Mouse (Mus musculus): ENCODE measurements around the gene Tbx18.
A peak's percentile ranks its signal among the peaks of the same experiment; 100 is the strongest.

The Tbx18 gene

DNA sequence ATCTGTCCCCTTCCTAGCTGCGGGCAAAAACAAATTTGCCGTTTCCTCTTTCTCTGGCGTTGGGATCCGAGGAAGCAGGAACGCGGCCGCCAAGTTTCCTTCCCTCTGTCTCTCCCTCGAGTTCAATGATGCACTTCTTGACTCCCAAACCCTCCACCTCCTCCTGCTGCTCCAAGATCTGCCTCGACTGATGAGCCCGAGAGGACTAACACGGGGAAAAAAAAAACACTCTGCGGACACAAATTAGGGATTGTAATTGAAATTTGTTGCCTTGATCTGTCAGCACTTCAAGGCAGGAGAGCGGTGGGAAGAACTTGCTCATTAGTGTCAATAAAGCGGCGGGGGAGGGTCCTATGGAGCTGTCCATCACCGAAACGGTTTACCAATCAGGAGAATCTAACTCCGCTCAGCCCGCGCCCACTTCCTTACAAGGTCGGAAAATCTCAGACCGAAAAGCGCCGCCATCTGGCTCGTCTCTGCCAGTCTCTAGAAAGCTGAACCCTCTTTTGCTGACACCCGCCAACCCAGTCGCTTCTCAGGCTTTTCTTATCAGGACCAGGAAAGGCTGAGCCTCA, at the start of gene Tbx18:
Tbx18 (minus strand) TSS at position 300 of the 575 bp plus-strand sequence.
- peak; percentile 95 for DNase-seq (ENCODE audit: low spot score)

DNA sequence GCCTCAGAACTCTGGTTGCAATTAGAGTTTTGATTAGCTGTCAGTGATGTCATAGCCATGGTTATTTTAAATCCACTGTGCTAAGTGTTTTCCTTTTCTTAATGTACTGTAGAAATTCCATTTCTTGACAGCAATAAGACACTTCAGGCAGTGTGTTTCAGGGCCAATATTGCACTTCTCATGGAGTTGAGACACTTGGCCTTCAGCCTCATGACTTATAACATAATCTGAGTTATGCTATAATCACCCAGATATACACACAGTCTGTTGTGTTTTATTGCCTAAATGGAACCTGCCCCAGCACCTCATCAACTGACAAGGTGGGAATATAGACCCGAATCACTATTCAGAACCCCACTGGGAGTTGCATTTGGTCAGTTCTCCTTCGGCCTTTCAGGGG, 42.9 kb upstream of the Tbx18 start:
- DNase-seq (ENCODE audit: low spot score), result no peak

DNA sequence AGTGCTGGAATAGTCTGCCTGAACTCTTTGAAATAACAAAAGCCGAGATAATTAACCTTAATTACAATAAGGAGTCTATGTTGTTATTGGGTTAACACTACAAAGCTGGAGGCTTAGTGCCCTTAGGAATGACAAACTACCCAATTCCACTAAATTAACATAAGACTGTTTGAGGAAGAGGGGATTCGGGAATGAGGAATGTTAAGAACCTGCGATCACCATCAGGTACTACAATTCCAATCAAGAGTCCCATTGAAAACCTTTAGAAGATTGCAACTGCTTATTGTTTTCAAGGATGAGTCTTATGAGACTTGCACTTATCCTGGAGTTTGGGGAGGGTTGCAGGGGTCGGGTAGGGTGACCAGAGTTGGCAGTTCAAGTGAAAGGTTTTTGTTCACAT, 24.6 kb upstream of the Tbx18 start:
- DNase-seq (ENCODE audit: low spot score), result no peak

DNA sequence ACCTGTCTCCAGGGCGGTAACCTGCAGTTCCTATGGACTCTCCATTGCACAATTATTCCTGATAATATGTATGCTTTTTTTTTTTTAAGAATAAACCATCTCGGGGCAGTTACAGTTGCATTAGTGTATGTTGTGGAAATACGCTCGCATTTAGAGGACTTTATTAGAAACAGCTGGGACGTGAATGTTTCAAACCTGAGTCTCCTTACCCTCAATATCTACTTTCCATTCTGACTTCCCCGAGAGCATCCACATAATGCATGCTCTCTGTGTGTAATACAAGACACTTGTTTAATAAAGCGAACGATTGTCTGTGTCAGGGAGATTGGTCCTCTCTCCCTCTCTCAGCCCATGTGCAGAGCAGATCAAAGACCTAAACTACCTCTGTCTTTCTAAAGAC, 10.5 kb upstream of the Tbx18 start:
- DNase-seq (ENCODE audit: low spot score), result no peak

DNA sequence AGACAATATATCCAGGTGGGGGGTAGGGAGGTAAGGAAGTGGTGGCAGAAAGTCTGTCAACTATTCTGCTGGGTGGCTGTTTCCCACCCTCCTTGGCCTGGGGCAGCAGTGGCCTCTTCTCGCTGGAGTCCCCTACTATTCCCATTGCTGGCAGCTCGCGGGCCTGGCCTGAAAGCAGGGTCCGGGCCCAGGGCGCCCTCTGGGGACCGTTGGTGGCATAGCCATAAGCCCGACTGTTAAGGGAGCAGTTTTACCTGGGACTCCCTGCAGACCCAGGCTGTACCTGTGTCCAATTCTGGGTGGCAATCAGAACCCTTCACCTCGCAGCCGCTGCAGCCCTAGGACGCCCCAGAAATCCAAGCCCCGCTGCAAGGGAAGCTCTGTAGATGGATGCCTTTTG, 9.6 kb upstream of the Tbx18 start:
- DNase-seq (ENCODE audit: low spot score), result peak; percentile 88

DNA sequence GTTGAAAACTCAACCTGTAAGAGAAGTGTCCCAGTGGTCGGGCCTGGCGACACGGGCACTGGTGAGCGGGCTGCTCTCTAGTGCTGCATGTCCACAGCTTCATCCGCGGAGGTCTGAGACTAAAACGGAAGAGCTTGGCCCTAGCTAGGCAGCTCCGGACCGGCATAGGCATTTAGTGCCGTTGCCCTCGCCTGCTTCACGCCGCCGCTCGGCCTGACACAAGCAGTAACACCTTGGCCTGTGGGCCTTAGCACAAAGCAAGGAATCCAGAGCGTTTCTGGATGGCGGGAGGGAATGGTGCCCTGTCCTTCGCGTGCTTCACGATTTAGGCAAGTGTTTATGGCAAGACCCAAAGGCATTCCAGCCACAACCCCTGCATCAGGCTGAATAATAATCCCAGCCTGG, 9.2 kb upstream of the Tbx18 start:
- DNase-seq (ENCODE audit: low spot score), result no peak

DNA sequence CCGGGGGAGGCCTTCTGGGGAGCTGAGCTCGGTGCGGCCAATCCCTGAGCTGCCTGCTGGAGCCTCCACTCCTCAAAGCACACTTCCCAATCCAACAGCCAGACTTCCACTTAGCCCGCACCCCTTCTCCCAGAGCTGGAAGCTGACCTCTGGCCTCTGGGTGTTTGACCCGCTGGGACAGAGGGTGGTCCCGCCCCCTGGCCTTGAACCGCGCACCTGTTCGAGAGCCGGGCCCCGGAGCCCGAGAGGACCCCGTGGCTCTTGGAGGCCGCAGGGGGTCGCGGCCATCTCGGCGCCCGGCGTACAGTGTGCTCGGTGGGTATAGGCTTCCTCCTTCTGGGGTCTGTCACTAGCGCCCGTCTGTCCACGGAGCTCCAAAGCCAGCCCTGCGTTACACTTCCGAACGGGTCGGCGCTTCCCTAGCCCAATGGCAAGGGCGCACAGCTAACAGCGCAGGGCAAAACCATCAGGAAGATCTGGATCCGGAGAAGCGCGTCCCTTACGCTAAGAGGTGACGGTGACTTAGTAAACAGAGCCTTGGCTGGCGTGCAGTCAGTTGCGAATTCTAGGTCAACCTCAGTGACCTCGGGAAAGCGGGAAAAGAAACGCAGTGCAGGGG, 8.6 kb upstream of the Tbx18 start:
- peak; percentile 42 for DNase-seq (ENCODE audit: low spot score)

DNA sequence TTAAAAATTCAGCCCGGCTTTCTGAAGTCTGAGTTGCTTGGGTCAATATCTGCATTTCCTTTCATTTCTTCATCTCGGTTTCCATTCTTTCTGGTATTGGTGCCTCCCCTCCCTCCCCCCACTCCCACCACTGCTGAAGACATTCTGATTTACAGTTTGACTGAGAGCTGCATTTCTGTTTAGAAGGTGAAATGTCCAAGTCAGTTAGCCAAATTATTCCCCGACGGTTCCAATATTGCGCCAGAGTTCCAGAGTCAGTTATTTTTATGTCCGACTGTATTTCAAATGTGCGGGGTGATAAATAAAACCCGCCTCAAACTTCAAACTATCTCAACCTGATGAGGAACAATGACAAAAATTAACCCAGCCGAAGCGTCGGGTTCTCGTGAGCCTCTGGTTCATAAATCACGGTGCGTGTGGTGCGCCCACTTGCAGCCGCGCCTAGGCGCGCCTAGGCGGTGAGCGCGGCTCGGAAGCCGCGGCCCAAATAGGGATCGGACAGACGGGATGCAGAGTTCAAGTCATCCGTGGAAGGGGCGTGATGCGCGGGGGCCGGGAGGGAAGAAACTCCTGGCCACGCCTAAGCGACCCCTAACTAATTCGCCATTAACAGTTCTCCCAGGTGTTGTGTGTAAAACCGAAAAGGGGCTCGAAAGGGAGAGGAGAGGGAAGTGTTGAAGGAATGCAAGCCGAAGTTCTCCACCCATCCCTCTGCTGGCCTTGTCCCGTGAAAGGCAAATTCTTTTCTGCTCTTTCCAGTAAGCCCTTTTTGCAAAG, 7.9 kb upstream of the Tbx18 start:
- peak; percentile 43 for DNase-seq (ENCODE audit: low spot score)

DNA sequence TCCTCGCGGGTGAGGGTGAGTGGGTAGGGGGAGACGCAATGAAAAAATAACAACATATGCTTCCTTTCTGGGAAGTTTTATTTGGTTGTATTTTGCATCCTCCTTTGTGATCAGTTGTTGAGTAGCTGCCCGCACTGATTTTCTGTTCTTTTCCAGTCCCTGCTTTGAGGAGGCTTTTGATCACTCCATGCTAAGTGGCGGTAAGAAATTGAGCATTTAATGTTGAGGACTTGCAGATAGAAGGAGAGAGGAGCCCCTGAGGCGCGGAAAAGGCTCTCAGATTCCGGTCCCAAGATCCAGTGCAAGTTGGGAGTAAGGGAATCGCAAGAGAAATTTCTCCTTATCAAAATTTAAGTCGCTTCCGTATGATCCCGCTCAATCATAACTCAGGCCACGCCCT, 7.1 kb upstream of the Tbx18 start:
- DNase-seq (ENCODE audit: low spot score), result peak; percentile 29

DNA sequence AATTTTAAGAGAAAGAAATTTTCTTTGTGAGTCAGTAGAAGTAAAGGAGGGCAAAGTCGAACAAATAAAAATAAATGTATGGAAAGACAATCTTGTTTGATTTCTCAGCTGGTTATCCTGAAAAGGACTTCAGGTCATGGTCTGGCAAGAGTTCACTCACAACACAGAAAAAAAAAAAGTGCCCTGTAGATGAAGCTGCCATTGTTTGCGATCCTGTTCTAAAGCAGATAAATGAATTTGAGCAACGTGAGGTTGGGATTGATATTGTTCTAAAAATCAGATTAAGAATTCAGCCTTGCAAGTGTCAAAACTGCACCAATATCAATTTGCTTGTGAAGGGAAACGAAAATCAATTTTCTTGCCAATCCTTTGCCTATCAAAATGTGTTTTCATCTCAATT, 6.2 kb upstream of the Tbx18 start:
- DNase-seq (ENCODE audit: low spot score), result no peak

DNA sequence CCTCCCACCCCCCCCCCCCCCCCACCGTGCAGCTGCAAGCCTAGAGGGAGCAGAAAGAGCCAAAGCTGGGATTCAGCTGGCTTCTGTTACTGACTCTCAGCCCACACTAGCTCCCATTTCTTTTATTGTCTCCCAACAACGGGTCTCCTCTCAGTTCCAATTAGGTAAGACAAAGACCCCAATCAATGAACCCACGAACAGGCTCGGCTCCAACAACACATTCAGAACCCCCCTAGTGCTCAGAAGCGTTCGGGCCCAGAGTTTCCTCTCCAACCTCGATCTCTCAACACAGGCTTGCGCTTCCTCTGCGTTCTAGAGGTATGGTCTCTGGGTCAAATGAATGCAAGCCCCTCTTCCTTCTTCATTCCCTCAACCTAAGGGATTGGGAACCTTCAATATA, 4.0 kb upstream of the Tbx18 start:
- DNase-seq (ENCODE audit: low spot score), result peak; percentile 19

DNA sequence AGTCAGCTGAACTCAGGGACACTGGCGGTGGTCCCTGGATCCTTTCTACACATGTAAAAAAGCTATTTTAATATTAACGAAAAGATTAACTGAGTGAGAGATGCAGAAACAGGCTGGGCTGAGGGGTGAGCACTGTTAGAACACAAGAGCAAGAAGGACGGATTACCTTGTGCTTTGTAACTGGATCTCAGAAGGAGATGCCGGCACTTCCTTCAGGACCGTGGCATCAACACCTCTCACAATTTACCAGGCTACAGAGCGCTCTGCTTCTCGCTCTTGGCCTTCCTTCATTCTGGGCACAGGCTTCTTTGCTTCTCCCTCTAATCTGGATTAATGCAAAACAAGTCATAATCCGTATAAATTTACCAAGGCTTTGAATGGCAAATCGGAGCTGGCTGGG, 3.6 kb upstream of the Tbx18 start:
- DNase-seq (ENCODE audit: low spot score), result peak; percentile 35

DNA sequence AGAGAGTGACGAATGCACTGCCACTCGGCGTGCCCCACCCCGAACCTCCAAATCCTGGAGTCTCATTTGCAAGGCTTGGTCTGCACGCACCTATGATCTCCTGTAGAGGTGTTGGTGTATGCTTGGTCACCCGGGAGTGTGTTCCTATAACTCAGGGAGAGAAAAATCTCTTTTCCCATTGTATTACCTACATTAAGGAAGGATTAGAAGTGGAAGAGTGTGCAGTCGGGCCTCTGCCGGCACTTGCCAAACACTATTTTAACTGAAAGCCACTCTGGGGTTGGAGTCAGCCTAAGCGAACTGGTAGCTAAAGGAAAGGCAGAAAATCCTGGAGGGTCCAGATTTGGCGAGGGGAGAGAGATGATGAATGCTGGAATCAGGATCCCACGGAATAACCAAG, 2.7 kb upstream of the Tbx18 start:
- DNase-seq (ENCODE audit: low spot score), result peak; percentile 9

DNA sequence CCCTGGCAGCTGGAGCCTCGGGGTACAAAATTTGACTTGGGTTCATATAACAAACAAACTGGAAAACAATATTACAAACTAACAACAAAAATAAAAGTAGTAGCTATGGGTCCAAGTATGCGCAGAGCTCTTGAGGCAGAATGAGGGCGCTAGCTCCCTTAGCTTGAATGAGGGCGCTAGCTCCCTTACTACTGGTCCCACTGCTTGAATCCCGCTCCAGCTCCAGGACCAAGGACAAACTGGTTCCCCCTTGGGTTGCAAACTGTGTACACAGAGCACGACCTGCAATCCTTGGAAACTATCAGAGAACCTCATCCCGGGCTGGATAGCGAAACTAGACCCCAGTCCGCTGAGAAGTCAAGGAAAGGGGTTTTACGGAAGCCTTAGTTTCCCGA, 2.2 kb upstream of the Tbx18 start:
- no peak for DNase-seq (ENCODE audit: low spot score)

DNA sequence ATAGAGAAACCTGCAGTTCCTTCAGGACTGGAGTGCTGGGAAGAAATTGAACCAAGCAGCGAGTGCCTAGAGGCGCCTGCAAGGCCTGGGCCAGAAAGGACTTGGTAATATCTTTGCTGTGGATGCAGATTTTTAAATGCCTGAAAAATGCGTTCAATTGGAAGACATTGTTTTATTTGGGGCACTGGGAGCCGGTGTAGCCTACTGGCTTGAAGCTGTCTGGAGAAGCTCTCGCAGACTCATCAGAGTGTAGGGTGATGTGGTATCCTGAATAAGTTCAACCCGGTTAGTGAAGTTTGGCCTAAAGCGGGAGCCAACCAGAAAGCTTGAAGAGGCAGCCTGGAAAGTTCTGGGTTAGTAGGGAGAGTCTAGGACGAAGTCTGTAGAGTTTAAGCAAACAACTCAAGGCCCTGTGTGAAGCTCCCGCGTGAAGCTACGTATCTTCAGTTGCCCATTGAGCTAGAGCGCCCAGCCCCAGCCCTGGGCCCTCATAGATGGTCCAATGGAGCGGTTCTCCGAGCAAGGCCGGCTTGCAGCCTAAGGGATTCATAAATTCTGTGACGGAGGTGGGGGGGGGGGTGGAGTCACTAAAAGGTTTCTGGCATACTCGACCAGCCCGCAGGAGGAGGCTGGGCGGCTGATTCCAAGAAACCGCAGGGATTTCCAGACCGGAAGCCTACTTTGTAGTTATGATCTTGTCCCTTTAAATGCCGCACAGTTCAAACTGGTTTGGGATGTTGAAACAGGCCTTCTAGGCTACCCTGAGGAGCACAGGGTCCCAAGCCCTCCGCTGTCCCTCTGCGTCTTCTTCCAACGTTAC, 1.6 kb upstream of the Tbx18 start:
- peak; percentile 44 for DNase-seq (ENCODE audit: low spot score)

DNA sequence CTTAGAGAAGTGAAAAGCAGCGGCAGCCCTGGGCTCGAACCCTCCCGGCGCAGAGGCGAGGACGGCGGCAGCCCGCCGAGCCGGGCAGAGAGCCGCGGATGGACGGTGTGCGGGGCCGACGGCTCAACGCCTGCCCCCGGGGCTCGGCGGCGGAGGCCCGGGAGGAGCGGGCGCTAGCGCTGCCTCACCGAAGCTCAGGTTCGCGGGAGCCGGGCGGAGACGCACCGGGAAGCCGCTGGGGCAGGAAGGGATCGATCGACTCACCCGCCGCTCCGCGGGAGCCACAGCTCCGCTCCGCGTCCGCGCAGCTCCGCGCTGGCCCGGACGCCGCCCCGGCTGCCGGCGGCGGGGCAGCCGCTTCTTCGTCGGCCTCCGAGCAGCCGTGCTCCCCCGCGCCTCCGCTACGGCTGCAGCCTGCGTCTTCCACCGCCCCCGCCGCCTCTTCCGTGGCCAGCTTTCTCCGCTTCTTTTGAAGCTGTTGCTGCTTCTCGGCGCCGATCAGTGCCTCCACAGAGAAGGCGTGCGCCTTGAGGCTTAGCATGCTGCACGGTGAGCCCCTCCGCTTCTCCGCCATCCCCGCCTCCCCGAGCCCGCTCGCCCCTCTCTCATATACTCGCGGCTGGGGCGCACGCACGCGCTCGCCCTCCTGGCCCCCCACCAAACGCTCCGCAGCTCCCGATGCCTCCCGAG, 644 bp downstream of the Tbx18 start:
- peak; percentile 58 for DNase-seq (ENCODE audit: low spot score)

DNA sequence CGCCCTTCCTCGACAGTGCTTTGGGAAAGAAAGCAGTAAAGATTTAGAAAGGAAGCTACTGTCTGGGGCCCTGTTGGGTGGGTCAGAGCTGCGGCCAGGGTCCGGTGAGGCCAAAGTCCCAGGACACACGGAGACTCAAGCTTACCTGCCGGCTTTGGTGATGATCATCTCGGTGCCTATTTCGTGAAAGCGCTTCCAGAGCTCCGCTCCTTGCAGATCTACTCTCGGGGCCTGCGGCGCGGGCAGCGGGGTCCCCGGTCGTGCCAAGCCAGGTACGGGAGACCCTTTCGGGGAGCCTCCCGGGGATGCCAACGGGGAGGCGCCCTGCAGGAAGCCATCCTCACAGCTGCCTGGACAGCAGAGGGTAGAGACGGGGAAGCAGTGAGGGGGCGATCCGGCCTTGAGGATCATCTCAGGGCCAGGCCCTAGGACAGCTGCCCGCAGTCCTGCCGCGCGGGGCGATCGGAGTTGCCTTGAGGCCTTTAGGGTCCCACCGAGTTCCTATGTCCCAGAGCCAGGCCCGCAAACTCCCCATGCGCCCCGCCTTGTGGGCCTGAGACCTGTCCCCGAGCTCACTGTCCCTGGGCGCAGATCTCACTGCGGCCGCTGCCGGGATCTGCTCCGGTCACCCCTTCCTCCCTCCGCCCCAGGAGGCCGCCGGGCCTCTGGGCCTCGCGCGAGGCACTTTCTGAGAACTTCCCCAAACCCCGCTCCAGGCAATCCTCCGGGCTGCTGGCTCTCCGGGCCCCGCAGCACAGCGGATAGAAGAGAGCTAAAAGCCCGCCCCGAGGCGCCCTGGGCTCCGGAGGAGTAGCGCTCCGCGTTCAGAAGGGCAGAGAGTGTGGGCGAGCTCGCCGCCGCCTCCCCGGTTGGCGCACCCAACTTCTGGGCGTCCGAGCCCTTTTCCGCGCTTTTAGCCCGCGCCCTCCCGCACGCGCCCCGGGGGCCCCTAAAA, 1.5 kb downstream of the Tbx18 start:
- peak; percentile 49 for DNase-seq (ENCODE audit: low spot score)

DNA sequence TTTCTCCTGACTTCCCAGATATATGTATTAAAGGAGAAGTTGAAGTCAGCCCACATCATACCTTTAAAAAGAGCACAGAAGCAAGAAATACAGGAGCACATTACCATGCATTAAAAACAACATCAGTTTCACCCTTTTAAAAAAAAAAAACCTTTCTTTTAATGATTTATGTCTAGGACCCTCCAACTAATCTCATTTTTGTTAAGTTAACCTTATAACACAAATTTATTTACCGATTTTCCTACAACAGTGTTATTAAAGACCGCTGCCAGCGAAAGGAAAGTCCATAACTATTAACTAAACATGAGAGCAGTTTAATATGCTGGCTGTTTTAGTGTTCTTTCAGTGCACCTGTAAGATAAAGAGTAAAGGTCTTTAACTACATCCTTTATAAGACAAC, 3.0 kb downstream of the Tbx18 start:
- DNase-seq (ENCODE audit: low spot score), result no peak

DNA sequence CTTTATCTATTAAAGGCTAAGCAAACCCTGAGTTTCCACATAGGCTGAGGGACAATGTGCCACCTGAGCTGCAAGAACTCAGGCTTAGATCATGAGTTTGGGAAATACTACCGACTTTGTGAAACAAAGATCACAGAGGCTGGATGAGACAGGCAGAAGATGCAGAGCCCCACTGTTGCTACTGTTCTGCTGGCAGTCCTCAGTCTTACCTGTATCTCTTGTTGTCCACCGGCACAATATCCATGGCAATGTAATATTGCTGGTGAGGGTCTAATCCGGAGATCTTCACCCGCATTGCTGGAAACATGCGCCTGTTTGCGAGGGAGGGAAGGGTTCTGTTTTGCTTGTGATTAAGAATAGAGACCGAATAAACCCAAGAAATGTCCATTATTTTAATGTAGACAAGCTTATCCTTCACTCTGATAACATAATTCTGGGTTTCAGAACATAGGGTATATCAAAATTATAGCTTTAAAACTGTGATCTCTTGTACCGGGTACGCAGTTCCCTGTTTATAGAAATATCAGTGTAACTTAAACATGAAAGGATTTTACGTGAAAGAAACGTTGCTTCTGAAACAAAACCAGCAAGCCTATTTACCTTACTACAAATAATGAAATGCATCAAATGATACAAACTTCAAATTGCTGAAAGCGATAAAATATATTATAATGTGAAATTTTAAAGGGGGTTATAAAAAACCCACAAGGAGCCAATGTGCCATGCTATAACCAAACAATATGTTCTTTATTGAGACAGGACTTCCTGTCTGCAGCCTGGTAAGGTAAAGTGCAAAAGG, 3.7 kb downstream of the Tbx18 start:
- DNase-seq (ENCODE audit: low spot score), result peak; percentile 57

DNA sequence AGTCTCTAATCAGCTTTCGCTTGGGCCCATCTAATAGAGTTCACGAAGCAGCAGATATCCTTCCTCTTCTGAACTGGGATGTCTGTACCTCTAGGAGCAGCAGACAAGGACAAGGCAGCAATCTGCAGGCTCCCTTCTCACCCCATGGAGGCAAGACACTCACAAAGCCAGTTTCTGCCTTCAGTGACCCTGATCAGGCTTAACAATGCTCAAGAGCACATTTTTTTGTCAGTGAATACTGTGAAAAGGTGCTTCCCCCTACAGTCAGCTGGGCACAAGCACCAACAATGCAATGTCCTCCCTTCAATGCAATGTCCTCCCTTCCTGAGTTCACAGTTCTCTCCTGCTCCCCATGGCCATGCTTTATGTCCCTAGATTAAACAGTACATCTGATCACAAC, 9.3 kb downstream of the Tbx18 start:
- DNase-seq (ENCODE audit: low spot score), result no peak

Measured in retina, embryonic 14.5 days (tissue).